Mouse (Mus musculus) C2C12 (cell line): Measurements from ENCODE around the gene Auts2. TPM values are rescaled to one million over a fixed set of nuclear protein-coding genes. Genes with fewer than 3 reads are reported as not detected.

Experiments used
- H3K27me3 ChIP-seq: one replicate; pipeline ENCODE4 v1.6.1; 2011; ENCODE audit not compliant: control insufficient read depth, insufficient read depth, insufficient read length
- H3K36me3 ChIP-seq: one replicate; pipeline ENCODE4 v1.6.1; 2011; ENCODE audit not compliant: control insufficient read depth, insufficient read depth
- H3K4me3 ChIP-seq: one replicate; pipeline ENCODE4 v1.5.1; 2011; ENCODE audit warnings: mild to moderate bottlenecking, control low read depth; ENCODE audit not compliant: poor library complexity, insufficient read depth, severe bottlenecking
- H3K79me2 ChIP-seq: one replicate; pipeline ENCODE4 v1.6.1; 2011; ENCODE audit not compliant: control insufficient read depth, insufficient read depth
- H3K79me3 ChIP-seq: one replicate; pipeline ENCODE4 v1.6.1; 2011; ENCODE audit warnings: low read depth, control low read depth
- H3ac ChIP-seq: one replicate; pipeline ENCODE3; 2011; ENCODE audit warnings: low read depth; ENCODE audit not compliant: control insufficient read depth, insufficient read length
- CEBPB ChIP-seq: IDR thresholded peaks from one replicate; pipeline ENCODE4 v1.6.1; 2011; ENCODE audit warnings: low read depth, mild to moderate bottlenecking, control low read depth, moderate library complexity
- CTCF ChIP-seq: IDR thresholded peaks from one replicate; pipeline ENCODE4 v1.5.1; 2011; ENCODE audit not compliant: control insufficient read depth, insufficient read depth, insufficient read length
- FOSL1 ChIP-seq: IDR thresholded peaks from one replicate; pipeline ENCODE4 v1.8.0; 2011; ENCODE audit warnings: mild to moderate bottlenecking, low read length; ENCODE audit not compliant: poor library complexity, insufficient read depth, severe bottlenecking
- MAX ChIP-seq: IDR thresholded peaks from one replicate; pipeline ENCODE4 v1.6.1; 2011; ENCODE audit warnings: mild to moderate bottlenecking, control low read depth
- MYOD1 ChIP-seq: IDR thresholded peaks from one replicate; pipeline ENCODE4 v1.6.1; 2011; ENCODE audit warnings: low read depth; ENCODE audit not compliant: control insufficient read depth, insufficient read length
- MYOG ChIP-seq: IDR thresholded peaks from one replicate; pipeline ENCODE4 v1.6.1; 2011; ENCODE audit not compliant: control insufficient read depth, insufficient read length; ENCODE audit errors: extremely low read depth
- USF1 ChIP-seq: IDR thresholded peaks from one replicate; pipeline ENCODE4 v1.6.1; 2011; ENCODE audit warnings: low read depth, mild to moderate bottlenecking, control low read depth, moderate library complexity
- polyA plus RNA-seq: library from polyadenylated mRNA; unstranded; fragments of >200 nt; fragmentation: generic; extraction: Trizol; gene quantifications from one replicate; pipeline ENCODE4 v1.2.1, GENCODE M21; 2012; ENCODE audit warnings: missing spikeins

Auts2 gene
- polyA plus RNA-seq, 1 experiment: 8.4 TPM

DNA sequence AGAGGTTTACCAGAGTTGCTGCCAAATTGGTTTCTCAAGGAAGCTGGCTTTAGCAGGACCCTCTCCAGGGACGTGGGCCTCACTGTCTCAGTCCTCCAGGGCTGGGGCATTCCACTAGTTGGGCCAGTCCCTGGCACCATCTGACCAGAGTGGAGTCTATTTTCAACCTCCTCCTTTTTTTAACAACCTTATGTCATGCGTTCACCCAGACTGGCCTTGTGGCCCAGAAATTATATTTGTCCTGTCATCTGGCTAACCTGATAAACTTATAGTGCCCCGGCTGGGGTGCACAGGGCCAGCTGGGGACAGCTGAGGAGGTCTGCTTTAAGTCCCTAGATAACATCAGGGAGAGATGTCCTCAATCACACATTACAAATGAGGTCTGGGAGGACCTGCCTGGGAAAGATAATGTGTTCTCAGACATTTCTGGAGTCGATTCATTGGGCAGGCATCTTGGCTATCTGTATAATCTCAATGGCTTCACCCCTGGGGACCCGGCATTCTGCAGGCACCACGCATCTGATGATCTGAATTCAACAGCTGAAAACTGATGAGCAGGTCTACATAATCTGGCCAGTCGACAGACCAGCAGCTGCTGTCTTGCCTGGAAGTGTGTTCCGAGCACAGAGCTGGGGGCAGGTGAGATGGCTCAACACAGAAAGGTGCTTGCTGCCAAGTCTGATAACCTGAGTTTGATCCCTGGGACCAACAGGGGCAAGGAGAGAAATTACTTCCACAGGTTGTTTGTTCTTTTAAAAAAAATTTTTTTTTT is 984.6 kb downstream of the Auts2 start:
- Histone ChIP-seq H3K79me3 (no peaks in the 10 kb centered on the region), H3ac (no peak overlapping the region), H3K4me3 (no peak overlapping the region), H3K79me2 (no peaks in the 10 kb centered on the region), H3K27me3 (no peaks in the 10 kb centered on the region), H3K36me3 (no peaks in the 10 kb centered on the region)
- TF ChIP-seq MAX: no peak
- no peak for TF ChIP-seq CTCF
- no peak for TF ChIP-seq USF1
- TF ChIP-seq CEBPB: no peak
- no peak for TF ChIP-seq MYOG
- no peak for TF ChIP-seq MYOD1
- TF ChIP-seq FOSL1: no peak

DNA sequence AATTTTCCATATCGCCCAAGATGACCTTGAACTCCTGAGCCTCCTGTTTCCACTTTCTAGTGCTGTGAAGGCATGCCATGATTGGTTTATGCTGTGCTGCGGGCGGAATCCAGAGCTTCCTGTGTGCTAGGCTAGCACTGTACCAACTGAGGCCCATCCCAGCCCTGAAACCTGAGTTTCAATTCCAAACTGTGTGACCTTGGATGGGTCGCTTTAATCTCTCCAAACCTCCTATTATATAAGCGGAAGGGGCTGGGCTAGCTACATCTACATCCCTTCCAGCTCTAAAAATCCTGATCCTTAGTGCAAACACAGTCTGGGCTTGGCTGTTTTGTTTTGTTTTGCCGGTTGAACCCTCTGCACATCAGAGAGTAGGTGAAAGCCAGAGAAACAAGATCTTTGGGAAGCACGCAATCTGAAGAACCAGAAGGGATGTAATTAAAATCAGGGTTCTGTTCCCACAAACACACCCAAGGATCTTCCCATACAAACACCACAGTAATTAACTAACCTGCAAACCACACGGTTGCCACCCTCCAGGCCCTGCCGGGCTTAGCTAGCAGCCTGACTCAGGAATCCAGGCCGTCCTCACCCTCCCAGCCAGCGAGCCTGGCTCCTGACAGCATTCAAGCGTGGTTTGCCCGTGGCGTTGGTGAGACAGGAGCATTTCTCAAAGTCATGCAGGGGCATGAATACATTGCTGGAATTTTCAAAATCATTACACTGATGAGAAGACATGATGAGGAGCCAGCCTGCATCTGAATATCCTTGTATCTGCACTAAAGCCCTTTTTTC is 985.4 kb downstream of the Auts2 start:
- H3K36me3 ChIP-seq: no peaks in the 10 kb centered on the region
- H3ac ChIP-seq: no peak overlapping the region
- no peaks in the 10 kb centered on the region for H3K79me3 ChIP-seq
- no peaks in the 10 kb centered on the region for H3K27me3 ChIP-seq
- no peaks in the 10 kb centered on the region for H3K79me2 ChIP-seq
- TF ChIP-seq CEBPB (no peak), FOSL1 (no peak), MAX (no peak), CTCF (no peak), USF1 (no peak), MYOD1 (no peak), MYOG (no peak)
- H3K4me3 ChIP-seq: no peak overlapping the region

DNA sequence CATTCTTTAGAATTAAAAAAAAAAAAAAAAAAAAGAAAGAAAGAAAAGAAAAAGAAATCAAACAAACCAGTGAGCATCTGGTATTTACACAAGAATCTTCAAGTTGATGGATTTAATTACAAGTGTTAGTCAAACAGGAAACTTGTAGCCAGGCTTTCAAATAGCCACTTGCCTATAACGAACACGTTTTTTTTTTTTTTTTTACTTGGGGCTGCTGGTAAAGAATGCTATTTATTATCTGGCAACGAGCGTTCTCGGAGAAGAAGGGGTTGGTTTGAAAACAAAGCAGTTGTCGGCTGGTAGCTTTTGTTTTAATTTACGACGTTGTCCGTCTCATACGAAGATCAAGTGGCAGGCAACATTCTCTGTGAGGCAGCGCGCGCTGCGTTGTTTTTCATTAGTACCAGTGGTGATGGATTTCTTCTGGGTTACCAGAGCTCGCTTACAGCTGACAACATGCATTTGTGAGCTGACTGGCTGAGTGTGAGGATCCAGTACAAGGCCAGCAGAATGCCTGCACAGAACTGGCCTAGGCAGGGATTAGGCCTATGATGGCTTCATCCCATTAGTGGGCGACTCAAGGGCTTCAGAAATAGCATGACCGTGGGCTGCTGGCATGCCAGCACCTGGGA is 994.1 kb downstream of the Auts2 start:
- no peaks in the 10 kb centered on the region for H3K27me3 ChIP-seq
- no peaks in the 10 kb centered on the region for H3K36me3 ChIP-seq
- H3ac ChIP-seq: no peak overlapping the region
- no peaks in the 10 kb centered on the region for H3K79me3 ChIP-seq
- H3K79me2 ChIP-seq: no peaks in the 10 kb centered on the region
- TF ChIP-seq CEBPB (no peak), FOSL1 (no peak), USF1 (no peak), MYOD1 (no peak), MAX (no peak)
- no peak overlapping the region for H3K4me3 ChIP-seq

GRCm38 (mm10) chr5:131547926-131548325 is 995.2 kb downstream of the Auts2 start:
- Histone ChIP-seq H3K4me3 (no peak overlapping the region), H3ac (no peak overlapping the region), H3K36me3 (no peaks in the 10 kb centered on the region), H3K79me3 (no peaks in the 10 kb centered on the region), H3K79me2 (no peaks in the 10 kb centered on the region), H3K27me3 (no peaks in the 10 kb centered on the region)
- TF ChIP-seq USF1: no peak
- no peak for TF ChIP-seq FOSL1
- no peak for TF ChIP-seq MYOD1
- TF ChIP-seq CTCF: no peak
- no peak for TF ChIP-seq MAX
- TF ChIP-seq CEBPB: no peak
- TF ChIP-seq MYOG: no peak

- Histone ChIP-seq H3K36me3 (no peaks in the 10 kb centered on the region), H3K79me2 (no peaks in the 10 kb centered on the region), H3ac (no peak overlapping the region), H3K79me3 (no peaks in the 10 kb centered on the region), H3K27me3 (no peaks in the 10 kb centered on the region), H3K4me3 (no peak overlapping the region)
- TF ChIP-seq FOSL1 (no peak), USF1 (no peak), MAX (no peak), CTCF (no peak), CEBPB (no peak), MYOG (no peak), MYOD1 (no peak)
These were observed 996.7 kb downstream of the Auts2 start for GRCm38 (mm10) chr5:131546414-131546813.
